Mouse (Mus musculus) kidney, embryonic 15.5 days (tissue): ENCODE results near the gene Degs2. TPM values are rescaled to one million over a fixed set of nuclear protein-coding genes. Genes with fewer than 3 reads are reported as not detected.
"Not testable (repeated sequence)": the region's sequence is repeated elsewhere in the genome, so short reads cannot be mapped to it uniquely, and the experiment has no call there.

Experiments used
- ATAC-seq: fragments of 200-750 bp; cut with Nextera tagmentation; replicated peaks from 2 replicates; pipeline ENCODE4 v1.8.0; 2017; ENCODE audit warnings: moderate TSS enrichment; ENCODE audit not compliant: low FRiP score
- H3K27ac ChIP-seq: fragments of 300-500 bp; sonication (generic); 2 replicates; pipeline ENCODE4 v1.5.1; 2015; ENCODE audit warnings: mild to moderate bottlenecking, inconsistent platforms
- H3K27me3 ChIP-seq: fragments of 300-500 bp; sonication (generic); 2 replicates; pipeline ENCODE4 v1.6.1; 2015; ENCODE audit warnings: inconsistent platforms
- H3K36me3 ChIP-seq: fragments of 300-500 bp; sonication (generic); 2 replicates; pipeline ENCODE4 v1.6.1; 2015; ENCODE audit warnings: inconsistent platforms
- H3K4me1 ChIP-seq: fragments of 300-500 bp; sonication (generic); 2 replicates; pipeline ENCODE4 v1.6.1; 2015; ENCODE audit warnings: inconsistent platforms
- H3K4me2 ChIP-seq: fragments of 300-500 bp; sonication (generic); 2 replicates; pipeline ENCODE4 v1.6.1; 2015; ENCODE audit warnings: moderate library complexity, mild to moderate bottlenecking, inconsistent platforms
- H3K4me3 ChIP-seq: fragments of 300-500 bp; sonication (generic); replicated peaks from 2 replicates; pipeline ENCODE4 v1.5.1; 2015; ENCODE audit warnings: mild to moderate bottlenecking, inconsistent platforms
- H3K9ac ChIP-seq: fragments of 300-500 bp; sonication (generic); 2 replicates; pipeline ENCODE4 v1.6.1; 2015; ENCODE audit warnings: mild to moderate bottlenecking, inconsistent platforms
- H3K9me3 ChIP-seq: fragments of 300-500 bp; sonication (generic); replicated peaks from 2 replicates; pipeline ENCODE4 v1.6.1; 2016; ENCODE audit warnings: inconsistent platforms
- WGBS: fragments of 180-500 bp; shearing (Covaris S2); methylation state at CpG from one replicate; pipeline ENCODE4 v1.1.7; 2015; ENCODE audit warnings: mixed read lengths; 5-methylcytosine and 5-hydroxymethylcytosine counted together
- polyA plus RNA-seq: library from polyadenylated mRNA; unstranded; fragments of >200 nt; fragmentation: Nextera tagmentation; extraction: Ambion mirVana; gene quantifications from 2 replicates; pipeline ENCODE4 v1.2.1, GENCODE M21; 2015

The Degs2 gene
- polyA plus RNA-seq, 1 experiment from 2014 or later: 7.0 TPM

DNA sequence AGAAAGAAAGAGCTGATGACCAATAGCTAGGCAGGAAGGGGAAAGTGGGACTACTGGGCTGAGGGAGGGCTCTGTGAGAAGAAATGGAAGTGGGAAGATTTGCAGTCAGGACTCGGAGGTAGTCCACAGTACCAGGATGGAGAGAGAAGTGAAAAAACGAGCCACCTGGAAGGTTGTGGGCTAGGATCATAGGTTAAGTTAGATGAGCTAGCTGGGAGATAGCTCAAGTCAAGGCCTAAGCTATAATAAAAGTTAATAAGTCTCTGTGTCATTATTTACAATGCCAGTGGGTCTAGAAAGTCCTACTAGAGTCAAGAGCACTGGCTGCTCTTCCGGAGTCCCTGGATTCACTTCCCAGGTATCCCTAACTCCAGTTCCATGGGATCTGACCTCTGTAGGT is 16.4 kb upstream of the Degs2 start:
- no peak for ATAC-seq
- 86% methylated on average over 3 of the region's 3 CpGs for WGBS
- H3K4me3 ChIP-seq: no peak overlapping the region
- H3K36me3 ChIP-seq: no peaks in the 10 kb centered on the region
- no peaks in the 10 kb centered on the region for H3K4me1 ChIP-seq
- H3K9me3 ChIP-seq: no peaks in the 10 kb centered on the region; the same call in 1 of the 2 replicates
- H3K27ac ChIP-seq: no peak overlapping the region
- H3K4me2 ChIP-seq: no peak overlapping the region
- H3K9ac ChIP-seq: no peak overlapping the region
- H3K27me3 ChIP-seq: no peaks in the 10 kb centered on the region

DNA sequence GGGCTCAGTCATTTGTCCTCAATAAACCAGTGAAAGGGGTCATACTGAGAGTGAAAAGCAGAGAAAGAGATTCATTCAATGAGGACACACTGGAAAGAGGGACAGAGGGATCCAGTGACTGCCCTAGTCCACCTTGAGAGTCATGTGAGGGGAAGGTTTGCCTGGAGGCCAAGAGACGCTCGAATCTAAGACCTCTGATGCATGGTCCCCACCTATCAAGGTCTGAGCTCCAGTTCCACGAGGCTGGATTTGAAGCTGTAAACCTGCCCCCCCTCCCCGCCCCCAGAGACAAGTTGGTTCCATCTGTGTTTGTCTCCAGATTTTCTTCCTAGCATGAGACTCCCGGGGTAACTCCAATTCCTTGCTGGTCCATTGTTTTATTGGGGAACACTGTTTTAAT is 13.7 kb upstream of the Degs2 start:
- Histone ChIP-seq H3K4me2 (no peak overlapping the region), H3K9me3 (no peaks in the 10 kb centered on the region; the same call in 1 of the 2 replicates), H3K4me1 (peaks cover 5% of the 10 kb centered on the region; the same call in 1 of the 2 replicates), H3K36me3 (no peaks in the 10 kb centered on the region), H3K9ac (no peak overlapping the region), H3K27me3 (no peaks in the 10 kb centered on the region), H3K27ac (no peak overlapping the region), H3K4me3 (no peak overlapping the region)
- no peak for ATAC-seq
- WGBS: 79% methylated on average over 5 of the region's 5 CpGs

DNA sequence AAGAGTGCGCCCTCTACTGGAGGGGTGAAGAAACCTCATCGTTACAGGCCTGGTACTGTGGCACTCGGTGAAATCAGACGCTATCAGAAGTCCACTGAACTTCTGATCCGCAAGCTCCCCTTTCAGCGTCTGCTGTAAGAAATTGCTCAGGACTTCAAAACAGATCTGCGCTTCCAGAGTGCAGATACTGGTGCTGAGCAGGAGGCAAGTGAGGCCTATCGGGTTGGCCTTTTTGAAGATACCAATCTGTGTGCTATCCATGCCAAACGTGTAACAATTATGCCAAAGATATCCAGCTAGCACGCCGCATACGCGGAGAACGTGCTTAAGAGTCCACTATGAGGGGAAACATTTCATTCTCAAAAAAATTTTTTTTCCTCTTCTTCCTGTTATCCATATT is 11.9 kb upstream of the Degs2 start:
- not testable (repeated sequence) for H3K4me3 ChIP-seq, H3K9me3 ChIP-seq, H3K9ac ChIP-seq, H3K27ac ChIP-seq, H3K27me3 ChIP-seq, H3K36me3 ChIP-seq, ATAC-seq, H3K4me2 ChIP-seq
- WGBS: 94% methylated on average over 14 of the region's 14 CpGs
- peaks cover 16% of the 10 kb centered on the region; the same call in 1 of the 2 replicates for H3K4me1 ChIP-seq

DNA sequence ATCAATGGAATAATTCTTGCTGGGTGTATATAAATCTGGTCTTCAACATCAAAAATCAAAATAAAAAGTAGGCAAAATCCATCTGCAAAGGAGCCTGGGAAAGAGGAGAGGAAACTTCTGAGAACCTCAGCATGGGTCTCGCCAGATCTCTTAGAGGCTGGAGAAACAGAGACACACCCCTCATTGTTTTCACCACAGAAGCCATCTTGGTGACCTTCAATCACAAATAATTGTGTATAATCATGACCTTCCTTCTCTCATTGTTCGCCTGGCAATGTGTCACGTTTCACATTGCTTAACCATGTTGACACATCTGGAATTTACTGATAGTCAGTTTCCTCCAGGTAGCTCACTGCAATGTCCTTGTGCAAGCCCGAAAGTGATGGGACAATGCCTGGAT is 10.4 kb upstream of the Degs2 start:
- no peak overlapping the region for H3K27ac ChIP-seq
- peaks cover 16% of the 10 kb centered on the region; the same call in 1 of the 2 replicates for H3K4me1 ChIP-seq
- no peak for ATAC-seq

DNA sequence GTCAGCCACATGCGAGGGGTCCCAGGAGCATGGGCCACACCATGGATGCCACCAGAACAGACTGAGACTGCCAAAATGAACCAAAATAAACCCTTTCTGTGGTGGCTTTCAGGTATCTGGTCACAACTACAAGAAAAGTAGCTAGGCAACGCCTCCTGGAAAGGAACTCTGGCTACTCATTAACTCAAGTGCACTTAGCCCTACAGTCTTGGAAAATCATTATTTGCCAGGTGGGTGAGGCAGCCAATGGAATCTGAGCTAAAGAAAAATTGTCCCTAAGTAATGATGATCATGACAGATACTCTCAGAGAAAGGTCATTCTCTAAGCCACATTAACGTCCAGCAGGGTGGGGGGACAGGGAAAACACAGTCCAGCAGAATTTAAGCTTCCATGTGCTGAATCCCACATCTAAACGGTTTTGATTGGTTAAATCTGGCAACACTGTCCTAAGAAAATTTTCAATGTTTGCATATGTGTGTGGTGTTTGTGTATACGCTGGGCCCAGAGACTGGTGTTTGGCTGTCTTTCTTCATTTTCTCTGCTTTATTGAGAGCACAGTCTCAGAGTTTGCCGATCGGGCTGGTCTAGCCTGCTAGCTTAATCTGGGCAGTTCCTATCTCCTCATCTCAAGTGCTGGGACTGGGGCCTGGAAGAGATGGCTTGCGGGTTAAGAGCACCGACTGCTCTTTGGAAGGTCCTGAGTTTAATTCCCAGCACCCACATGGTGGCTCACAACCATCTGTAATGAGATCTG is 8.9 kb upstream of the Degs2 start:
- no peak overlapping the region for H3K4me3 ChIP-seq
- 72% methylated on average over 9 of the region's 9 CpGs for WGBS
- 0 out of 2 replicates have a peak overlapping the region, but pooled peaks have one; percentile 20 for H3K4me2 ChIP-seq
- H3K9me3 ChIP-seq: no peaks in the 10 kb centered on the region
- ATAC-seq: peak; percentile 85
- H3K36me3 ChIP-seq: no peaks in the 10 kb centered on the region
- H3K27me3 ChIP-seq: no peaks in the 10 kb centered on the region
- H3K27ac ChIP-seq: peak overlapping the region; percentile 66
- no peak overlapping the region for H3K9ac ChIP-seq
- peaks cover 16% of the 10 kb centered on the region; the same call in 1 of the 2 replicates for H3K4me1 ChIP-seq

More for the DNA sequence above, 10.4 kb upstream of the Degs2 start:
- 78% methylated on average over 4 of the region's 4 CpGs for WGBS
- Histone ChIP-seq H3K36me3 (no peaks in the 10 kb centered on the region), H3K9me3 (no peaks in the 10 kb centered on the region; the same call in 1 of the 2 replicates), H3K4me2 (no peak overlapping the region), H3K27me3 (no peaks in the 10 kb centered on the region), H3K4me3 (no peak overlapping the region), H3K9ac (no peak overlapping the region)

DNA sequence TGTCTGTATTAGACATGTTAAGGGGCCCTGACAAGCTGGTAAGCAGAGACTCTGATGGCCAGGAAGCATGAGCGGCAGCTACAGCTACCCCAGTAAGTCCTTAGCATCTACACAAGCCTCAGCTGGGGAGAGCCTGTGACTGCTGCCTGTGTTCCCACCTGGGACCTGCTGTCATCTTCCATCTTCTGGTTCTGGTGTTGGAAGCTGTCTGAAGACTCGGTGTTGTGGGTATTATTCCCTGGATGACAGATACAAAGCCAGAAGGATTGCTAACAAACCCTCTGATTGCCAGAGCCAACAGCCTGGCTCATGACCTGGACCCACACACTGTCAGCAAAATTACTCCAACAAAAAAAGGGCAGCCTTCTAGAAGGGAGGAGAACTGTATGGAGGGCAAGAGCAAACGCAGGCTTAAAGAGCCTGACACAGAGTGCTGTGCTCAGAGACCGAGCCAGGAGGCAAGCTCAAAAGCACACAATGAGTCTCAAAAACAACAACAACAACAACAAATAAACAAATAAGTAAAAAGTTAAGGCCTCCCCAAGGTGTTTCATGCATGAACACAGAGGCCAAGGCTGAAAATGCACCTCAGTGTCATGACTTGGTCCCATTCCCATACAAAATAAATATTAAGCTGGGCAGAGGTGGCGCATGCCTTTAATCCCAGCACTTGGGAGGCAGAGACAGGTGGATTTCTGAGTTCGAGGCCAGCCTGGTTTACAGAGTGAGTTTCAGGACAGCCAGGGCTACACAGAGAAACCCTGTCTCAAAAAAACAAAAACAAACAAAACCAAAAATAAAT is 8.1 kb upstream of the Degs2 start:
- peak overlapping the region; percentile 66 for H3K27ac ChIP-seq
- H3K4me1 ChIP-seq: peaks cover 16% of the 10 kb centered on the region; the same call in 1 of the 2 replicates
- H3K9me3 ChIP-seq: no peaks in the 10 kb centered on the region
- 86% methylated on average over 6 of the region's 6 CpGs for WGBS
- no peak overlapping the region for H3K4me3 ChIP-seq
- no peaks in the 10 kb centered on the region for H3K27me3 ChIP-seq
- no peak overlapping the region for H3K9ac ChIP-seq
- H3K36me3 ChIP-seq: no peaks in the 10 kb centered on the region
- no peak for ATAC-seq
- 0 out of 2 replicates have a peak overlapping the region, but pooled peaks have one; percentile 20 for H3K4me2 ChIP-seq

DNA sequence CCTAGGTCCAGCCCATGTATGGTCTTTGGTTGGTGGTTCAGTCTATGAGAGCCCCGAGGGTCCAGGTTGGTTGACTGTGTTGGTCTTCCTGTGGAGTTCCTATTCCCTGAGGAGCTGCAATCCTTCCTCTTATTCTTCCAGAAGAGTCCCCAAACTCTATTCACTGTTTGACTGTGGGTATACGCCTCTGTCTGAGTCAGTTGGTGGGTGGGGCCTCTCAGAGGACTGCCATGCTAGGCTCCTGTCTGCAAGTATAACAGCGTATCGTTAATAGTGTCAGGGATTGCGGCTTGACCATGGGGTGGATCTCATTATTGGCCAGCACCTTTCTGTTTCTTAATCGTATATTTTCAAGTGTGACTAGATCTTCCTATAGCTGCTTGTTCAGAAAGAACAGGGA is 7.3 kb upstream of the Degs2 start:
- Histone ChIP-seq H3K27me3 (0 out of 2 replicates have a peak, but pooled peaks cover 5% of the 10 kb centered on the region), H3K9ac (no peak overlapping the region), H3K27ac (no peak overlapping the region), H3K9me3 (no peaks in the 10 kb centered on the region), H3K4me1 (peaks cover 16% of the 10 kb centered on the region; the same call in 1 of the 2 replicates), H3K4me2 (no peak overlapping the region), H3K36me3 (no peaks in the 10 kb centered on the region), H3K4me3 (no peak overlapping the region)
- no peak for ATAC-seq
- WGBS: 82% methylated on average over 6 of the region's 6 CpGs

DNA sequence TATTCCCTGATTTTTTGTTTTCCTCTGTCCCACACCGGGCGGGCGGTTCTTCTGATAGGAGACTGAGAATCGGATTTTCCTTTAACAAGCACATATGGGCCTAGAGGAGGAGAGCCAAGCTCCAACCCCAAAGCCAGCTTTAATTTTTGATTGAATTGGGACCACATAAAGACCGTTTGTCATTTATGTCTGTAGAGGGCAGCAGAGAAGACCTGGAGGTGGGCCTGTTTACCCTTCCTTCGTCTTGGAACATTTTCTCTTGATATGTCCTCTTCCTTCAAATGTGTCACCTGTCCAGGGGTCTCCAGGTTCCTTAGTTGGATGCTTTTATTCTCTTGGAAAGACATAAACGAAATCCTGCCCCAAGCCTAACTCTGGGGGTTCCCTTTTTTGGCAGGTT is 4.0 kb upstream of the Degs2 start:
- WGBS: 45% methylated on average over 7 of the region's 7 CpGs

DNA sequence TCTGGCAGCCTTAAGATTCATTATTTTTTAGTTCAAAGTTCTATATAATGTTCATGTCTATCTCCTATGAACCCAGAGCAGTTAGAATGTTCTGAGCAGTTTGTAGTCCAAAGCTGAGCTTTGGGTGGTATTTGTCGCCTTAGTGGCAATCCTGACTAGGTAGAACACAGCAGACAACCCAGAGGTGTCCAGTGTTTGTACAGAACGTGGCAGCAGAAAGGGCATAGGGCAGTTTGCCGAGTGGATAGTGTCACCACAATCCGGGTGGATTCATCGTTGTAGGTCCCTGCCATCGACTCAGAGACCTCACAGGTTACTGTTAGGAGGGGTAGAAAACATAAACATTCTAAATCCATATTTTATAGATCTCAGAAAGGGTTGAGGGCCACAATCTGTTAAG is 3.4 kb upstream of the Degs2 start:
- Histone ChIP-seq H3K4me3 (no peak overlapping the region), H3K27ac (no peak overlapping the region), H3K27me3 (peaks cover 44% of the 10 kb centered on the region), H3K9me3 (no peaks in the 10 kb centered on the region), H3K9ac (no peak overlapping the region), H3K36me3 (no peaks in the 10 kb centered on the region), H3K4me1 (peaks cover 28% of the 10 kb centered on the region), H3K4me2 (no peak overlapping the region)
- ATAC-seq: no peak
- 84% methylated on average over 6 of the region's 6 CpGs for WGBS

More for the DNA sequence above, 4.0 kb upstream of the Degs2 start:
- H3K4me3 ChIP-seq: no peak overlapping the region
- peaks cover 37% of the 10 kb centered on the region for H3K27me3 ChIP-seq
- no peak overlapping the region for H3K9ac ChIP-seq
- no peak overlapping the region for H3K4me2 ChIP-seq
- H3K36me3 ChIP-seq: no peaks in the 10 kb centered on the region
- ATAC-seq: no peak
- H3K9me3 ChIP-seq: no peaks in the 10 kb centered on the region
- H3K27ac ChIP-seq: no peak overlapping the region
- peaks cover 29% of the 10 kb centered on the region for H3K4me1 ChIP-seq

DNA sequence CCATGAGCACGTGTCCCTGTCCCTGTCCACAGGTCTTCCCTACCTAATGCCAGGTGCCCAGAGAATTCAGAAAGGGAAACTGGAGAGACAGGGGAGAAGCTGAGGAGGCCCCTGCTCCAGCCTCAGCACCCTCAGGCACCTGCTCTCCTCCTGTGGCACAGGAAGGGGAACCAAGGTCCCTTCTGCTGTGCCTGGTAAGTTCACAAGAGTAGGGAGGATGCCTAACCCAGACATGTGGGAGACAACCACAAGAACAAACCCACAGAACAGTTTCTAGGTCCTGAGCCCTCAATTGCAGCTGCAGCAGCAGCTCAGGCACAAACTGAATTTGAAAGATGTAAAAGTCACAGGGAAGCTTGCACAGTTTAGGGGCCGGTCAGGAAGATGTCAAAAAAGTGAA is 894 bp downstream of the Degs2 start:
- H3K4me2 ChIP-seq: peak overlapping the region; percentile 19; the same call in 1 of the 2 replicates
- H3K27ac ChIP-seq: no peak overlapping the region
- H3K36me3 ChIP-seq: no peaks in the 10 kb centered on the region
- WGBS: 57% methylated on average over 2 of the region's 2 CpGs
- H3K27me3 ChIP-seq: peaks cover 45% of the 10 kb centered on the region
- peaks cover 39% of the 10 kb centered on the region for H3K4me1 ChIP-seq
- ATAC-seq: no peak
- H3K9ac ChIP-seq: no peak overlapping the region
- no peaks in the 10 kb centered on the region for H3K9me3 ChIP-seq
- 0 out of 2 replicates have a peak overlapping the region, but pooled peaks have one; percentile 42 for H3K4me3 ChIP-seq

DNA sequence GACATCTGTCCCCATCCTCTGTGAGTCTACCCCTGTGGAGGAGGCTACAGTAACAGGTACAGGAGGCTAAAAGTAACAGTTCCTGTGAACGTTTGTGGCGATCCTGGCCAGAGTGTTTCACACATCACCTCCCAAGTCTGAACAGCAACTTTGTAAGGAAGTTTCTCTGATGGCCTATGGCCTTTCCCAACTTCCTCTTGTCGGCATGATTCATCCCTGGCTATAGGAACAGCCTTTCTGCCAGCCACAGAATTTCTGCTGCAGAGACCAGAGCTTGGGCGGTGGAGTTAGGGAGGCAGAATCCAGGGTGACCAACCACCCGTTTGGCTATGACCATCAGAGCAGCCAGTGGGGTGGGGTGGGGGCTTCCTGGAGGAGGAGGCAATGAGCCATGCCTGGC is 2.1 kb downstream of the Degs2 start:
- Histone ChIP-seq H3K4me1 (peaks cover 39% of the 10 kb centered on the region), H3K36me3 (no peaks in the 10 kb centered on the region), H3K9ac (no peak overlapping the region), H3K4me2 (peak overlapping the region; percentile 9; the same call in 1 of the 2 replicates), H3K4me3 (no peak overlapping the region), H3K27me3 (peaks cover 45% of the 10 kb centered on the region), H3K27ac (0 out of 2 replicates have a peak overlapping the region, but pooled peaks have one; percentile 48), H3K9me3 (no peaks in the 10 kb centered on the region)
- ATAC-seq: no peak
- WGBS: 38% methylated on average over 5 of the region's 5 CpGs

DNA sequence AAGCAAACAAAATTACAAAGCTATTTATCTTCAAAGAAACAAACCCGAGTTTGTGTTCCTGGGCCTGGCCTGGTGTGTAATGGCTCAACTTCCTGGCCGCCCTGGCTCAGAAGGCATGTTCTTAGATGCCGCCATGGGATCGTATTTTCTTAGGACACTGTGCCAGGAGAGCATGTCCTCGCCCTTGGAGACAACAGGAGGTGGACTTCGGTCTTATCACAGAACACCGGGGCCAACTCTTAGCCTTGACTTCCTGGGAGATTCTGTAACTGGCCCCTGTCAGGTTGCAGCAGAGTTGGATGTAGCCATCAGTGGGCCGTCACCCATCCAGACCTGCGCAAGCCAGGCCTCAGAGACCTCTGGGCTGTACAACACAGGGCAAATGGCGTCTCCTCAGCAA is 2.5 kb downstream of the Degs2 start:
- H3K4me1 ChIP-seq: peaks cover 39% of the 10 kb centered on the region
- H3K36me3 ChIP-seq: no peaks in the 10 kb centered on the region
- H3K27me3 ChIP-seq: peaks cover 42% of the 10 kb centered on the region
- no peak for ATAC-seq
- no peak overlapping the region for H3K4me2 ChIP-seq
- 73% methylated on average over 10 of the region's 10 CpGs for WGBS
- H3K9me3 ChIP-seq: no peaks in the 10 kb centered on the region
- H3K27ac ChIP-seq: peak overlapping the region; percentile 48; the same call in 1 of the 2 replicates
- H3K4me3 ChIP-seq: no peak overlapping the region
- H3K9ac ChIP-seq: no peak overlapping the region
